Mouse (Mus musculus): ENCODE measurements around the gene Syn2.

DNA sequence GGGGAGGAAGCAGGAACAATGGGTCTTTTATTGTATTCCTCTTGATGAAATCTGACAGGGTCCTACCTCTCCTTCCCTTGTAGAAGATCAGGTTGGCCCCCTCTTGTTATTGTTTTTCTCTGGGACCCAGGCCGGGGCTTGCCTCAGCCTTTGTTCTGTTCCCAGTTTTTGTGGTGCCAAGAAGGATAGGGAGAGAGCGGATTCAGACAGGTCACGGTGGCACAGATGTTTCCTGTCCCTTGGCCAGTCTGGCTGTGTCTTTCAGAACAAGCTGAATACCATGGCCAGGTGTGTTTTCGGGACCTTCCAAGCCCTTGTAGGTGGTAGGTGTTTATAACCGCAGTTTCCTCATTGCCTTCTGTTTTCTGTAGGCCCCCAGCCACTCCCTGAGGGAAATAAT, 78.4 kb downstream of the Syn2 start:
- TF ChIP-seq TAL1 (conservative IDR thresholded peaks at IDR 0.05; ENCODE audit: low read depth, low read length) (no peak), CTCF (IDR thresholded peaks at IDR 0.05; ENCODE audit: low read depth, low read length) (no peak), GATA1 (IDR thresholded peaks at IDR 0.05; ENCODE audit: borderline replicate concordance, low read length) (no peak), POLR2AphosphoS5 (IDR thresholded peaks at IDR 0.05; ENCODE audit: insufficient replicate concordance, low read depth, low read length) (no peak), GATA2 (IDR thresholded peaks at IDR 0.05; ENCODE audit: borderline replicate concordance, low read depth, low read length) (no peak)

Measured in G1E (cell line).